Mouse (Mus musculus) cerebellum, adult 2 months (tissue): ENCODE measurements at regions not wholly inside any gene's neighbourhood (a gene's known extent, or its start where the extent isn't known, plus 50 kb on each side); places are given as distances from the start of the nearest gene placed in this dataset.

ENCODE experiments used
- CTCF ChIP-seq: fragments of 200-500 bp; IDR thresholded peaks from 2 replicates; pipeline ENCODE4 v1.5.1; 2011; ENCODE audit warnings: low read depth, mild to moderate bottlenecking, control low read depth, low read length, moderate library complexity, borderline replicate concordance; ENCODE audit not compliant: insufficient read depth
- POLR2A ChIP-seq: fragments of 200-500 bp; IDR thresholded peaks from 2 replicates; pipeline ENCODE4 v1.6.1; 2011; ENCODE audit warnings: low read length, control low read depth, borderline replicate concordance; ENCODE audit not compliant: insufficient read depth

- TF ChIP-seq CTCF (no peak), POLR2A (no peak)
Measured at GRCm38 (mm10) chr6:50818891-50819541, 164.8 kb upstream of the Npvf start.
